Mouse (Mus musculus) adrenal gland, postnatal 14 days (tissue): ENCODE data around the gene Exosc2. TPM values are rescaled to one million over a fixed set of nuclear protein-coding genes. Genes with fewer than 3 reads are reported as not detected.

Experiments
- DNase-seq: peaks from one replicate; pipeline ENCODE4 v3.0.0; 2021; ENCODE audit warnings: mixed read lengths
- long read RNA-seq, 2 experiments: library from polyadenylated mRNA; stranded (forward); transcript quantifications; one replicate each; pipeline ENCODE4 v2.0.0; 2021
- total RNA-seq: library from RNA; stranded (reverse); gene quantifications from 2 replicates; pipeline ENCODE4 v1.2.3, GENCODE M21; 2021

Gene Exosc2
- 22.8 and 25.3 TPM in 2 replicates for total RNA-seq
- long read RNA-seq, experiment 1, transcript Exosc2-201 (9 exons, 1,686 nt), result major isoform, 23 of 26 reads
- long read RNA-seq, experiment 1, partial matches to known transcripts, result 2 of 26 reads
- long read RNA-seq, experiment 1, other reads (novel, unspliced or antisense), result 1 of 26 reads
- long read RNA-seq, experiment 2, transcript Exosc2-201 (9 exons, 1,686 nt), result major isoform, 20 of 26 reads
- long read RNA-seq, experiment 2, partial matches to known transcripts, result 3 of 26 reads
- long read RNA-seq, experiment 2, other reads (novel, unspliced or antisense), result 3 of 26 reads

- DNase-seq, result peak; percentile 94
Observed at GRCm38 (mm10) chr2:31670551-31671035, at the start of gene Exosc2. Gene Exosc2 (plus strand): TSS chr2:31670715.

- no peak for DNase-seq
Observed at GRCm38 (mm10) chr2:31633531-31633930, 37.0 kb upstream of the Exosc2 start.

GRCm38 (mm10) chr2:31635281-31636137 is 35.0 kb upstream of the Exosc2 start:
- no peak for DNase-seq

DNA sequence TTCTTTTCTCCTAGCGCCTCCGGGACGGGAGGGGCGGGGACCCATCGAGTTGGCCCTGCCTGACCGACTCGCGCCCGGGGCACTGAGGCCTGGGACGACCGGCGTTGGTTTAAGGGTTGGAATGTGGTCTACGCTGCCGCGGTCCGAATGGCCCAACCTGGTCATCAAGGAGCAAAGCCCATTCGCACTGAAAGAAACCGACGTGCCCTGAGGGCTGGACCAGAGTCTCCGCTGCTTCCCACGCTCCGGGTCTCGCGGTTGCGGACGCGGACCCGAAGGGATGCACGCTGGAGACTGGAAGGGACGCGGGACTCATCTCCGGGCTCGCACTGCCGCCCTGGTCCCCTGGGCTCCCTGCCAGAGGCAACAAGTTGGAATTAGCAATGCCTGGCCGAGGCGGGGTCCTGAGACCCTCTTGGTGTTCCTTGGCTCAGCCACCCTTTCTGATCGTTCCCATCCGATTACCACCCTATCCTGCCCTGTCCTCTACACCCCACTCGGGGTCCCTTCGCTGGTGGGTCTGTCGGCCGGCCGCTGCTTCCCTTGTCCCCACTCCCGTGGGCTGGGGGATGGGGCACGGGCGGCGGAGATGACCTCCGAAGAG is 34.3 kb upstream of the Exosc2 start:
- DNase-seq, result no peak

DNA sequence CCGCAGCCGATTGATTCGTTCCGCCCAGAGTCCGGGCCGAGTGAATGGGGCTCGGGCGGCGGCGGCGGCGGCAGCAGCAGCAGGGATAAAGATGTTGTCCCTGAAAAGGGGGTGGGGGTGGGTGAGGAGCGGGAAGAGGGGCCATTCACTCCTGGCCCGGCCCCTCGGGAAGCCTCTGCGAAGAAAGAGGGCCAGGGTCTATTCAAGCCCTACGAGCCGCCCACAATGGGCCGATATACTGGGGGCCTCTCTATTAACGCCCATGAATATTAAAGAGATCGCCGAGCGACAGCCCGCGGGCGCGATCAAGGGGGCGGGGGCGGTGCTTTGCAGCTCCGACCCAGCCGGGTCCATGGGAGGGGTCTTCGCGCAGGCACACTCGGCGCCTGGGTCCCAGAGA is 33.8 kb upstream of the Exosc2 start:
- DNase-seq, result no peak

DNA sequence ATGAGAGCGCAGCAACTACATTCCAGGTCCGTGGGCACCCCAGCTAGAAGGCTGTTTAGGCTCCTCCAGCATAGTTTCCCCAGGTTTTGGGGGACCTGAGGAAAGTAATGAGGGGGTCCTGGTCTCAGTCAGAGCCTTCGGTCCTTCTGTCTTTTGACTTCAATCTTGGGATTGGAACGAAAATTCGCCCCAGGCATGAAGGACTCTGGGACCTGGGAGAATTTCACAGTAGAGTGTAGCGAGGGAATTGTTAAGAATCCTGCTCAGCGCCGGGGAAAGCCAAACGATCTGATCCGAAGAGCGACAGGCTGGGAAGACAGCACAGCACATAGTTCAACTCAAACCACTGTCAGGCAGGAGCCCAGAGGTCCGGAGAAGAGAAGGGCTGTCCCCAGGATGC is 33.2 kb upstream of the Exosc2 start:
- DNase-seq, result no peak

- peak; percentile 70 for DNase-seq
Observed at GRCm38 (mm10) chr2:31637807-31638206, 32.7 kb upstream of the Exosc2 start.

DNA sequence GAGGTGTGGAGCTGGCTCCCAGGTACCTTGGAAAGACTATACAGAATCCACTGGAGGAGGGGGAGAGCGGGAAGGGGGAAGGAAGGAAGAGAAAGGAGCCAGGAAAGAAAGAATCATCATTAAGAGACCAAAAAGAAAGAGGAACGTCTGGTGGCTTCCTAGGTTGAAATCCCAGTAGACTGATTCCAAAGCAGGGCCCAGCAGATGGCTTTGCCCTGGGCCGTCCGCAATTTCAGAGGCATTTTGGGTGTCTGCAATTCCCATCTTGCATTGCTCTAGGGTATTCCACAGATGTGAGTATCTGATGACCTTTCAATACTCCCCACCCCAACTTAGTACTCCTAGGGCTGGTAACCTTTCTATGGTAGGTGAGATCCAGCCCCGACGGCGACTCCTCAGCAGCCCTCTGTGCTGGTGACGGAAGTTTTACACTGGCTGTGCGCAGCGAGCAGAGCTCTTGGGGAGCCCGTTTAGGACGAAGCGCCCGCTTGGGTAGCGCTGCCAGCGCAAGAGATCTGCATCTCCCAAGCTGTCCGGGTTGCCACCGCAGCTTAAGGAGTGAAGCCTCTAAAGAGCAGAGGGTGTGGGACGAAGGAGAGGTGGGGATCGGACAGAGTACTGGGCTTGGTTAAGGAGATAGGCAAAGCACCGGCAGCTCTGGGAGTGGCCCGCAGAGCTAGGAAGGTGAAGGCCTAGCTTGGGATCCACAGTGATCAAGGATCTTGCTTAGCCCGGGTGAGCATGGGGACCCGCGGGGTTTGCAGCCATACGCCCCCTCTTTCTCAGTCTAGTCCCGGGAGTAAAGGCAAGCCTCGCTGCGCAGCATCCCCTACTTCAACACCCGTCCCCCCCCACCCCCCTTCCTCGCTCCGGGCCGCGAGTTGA is 31.7 kb upstream of the Exosc2 start:
- DNase-seq, result no peak

GRCm38 (mm10) chr2:31639466-31639760 is 31.1 kb upstream of the Exosc2 start:
- no peak for DNase-seq

GRCm38 (mm10) chr2:31639901-31640608 is 30.5 kb upstream of the Exosc2 start, which contains the start of gene Prdm12:
Gene Prdm12 (plus strand): TSS chr2:31640037.
- DNase-seq, result no peak

DNA sequence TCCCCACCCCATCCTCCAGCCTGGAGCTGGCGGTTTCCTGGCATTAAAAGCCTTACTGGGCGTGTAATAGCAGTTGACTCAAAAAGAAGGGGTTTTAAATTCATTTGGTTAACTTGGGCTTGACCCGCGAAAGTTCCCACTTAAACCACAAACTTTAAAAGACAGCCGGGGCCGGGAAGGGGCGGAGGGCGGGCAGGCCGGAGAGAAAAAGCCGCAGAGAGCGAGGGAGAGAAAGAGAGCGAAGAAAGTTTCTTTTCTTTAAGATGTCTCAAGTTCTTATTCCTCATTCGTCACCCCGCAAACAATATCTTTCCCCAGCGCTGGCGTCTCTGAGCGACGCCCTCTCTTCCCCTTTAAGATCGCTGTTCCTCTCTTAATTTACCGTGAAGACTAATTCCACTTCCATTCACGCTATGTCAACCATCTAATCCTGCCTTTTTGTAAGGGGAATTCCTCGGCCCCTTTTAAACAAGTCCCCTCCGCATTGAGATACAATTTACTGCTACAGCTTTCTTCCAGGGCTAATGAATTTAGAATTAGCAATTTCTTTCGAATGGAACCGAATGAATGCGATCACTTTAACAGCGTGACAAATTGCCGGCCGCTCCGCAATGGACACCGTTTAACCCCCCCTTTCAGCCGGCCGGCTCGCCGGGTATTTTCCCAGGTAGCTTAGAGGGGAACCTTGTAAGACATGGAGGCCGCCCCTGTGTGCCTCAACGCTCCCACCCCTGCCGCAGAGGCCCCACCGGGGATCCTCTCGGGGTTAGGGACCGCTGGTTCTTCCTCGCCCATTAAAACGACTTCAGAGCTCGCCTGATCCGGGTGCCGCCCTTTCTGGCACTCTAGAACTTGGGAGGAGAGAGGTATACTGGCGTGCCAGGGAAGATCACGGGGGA is 29.7 kb upstream of the Exosc2 start:
- no peak for DNase-seq

GRCm38 (mm10) chr2:31641508-31641830 is 29.0 kb upstream of the Exosc2 start:
- DNase-seq, result peak; percentile 36

- no peak for DNase-seq
Observed at GRCm38 (mm10) chr2:31641929-31642328, 28.6 kb upstream of the Exosc2 start.

- DNase-seq, result peak; percentile 38
Observed at GRCm38 (mm10) chr2:31653971-31654853, 16.3 kb upstream of the Exosc2 start.

DNA sequence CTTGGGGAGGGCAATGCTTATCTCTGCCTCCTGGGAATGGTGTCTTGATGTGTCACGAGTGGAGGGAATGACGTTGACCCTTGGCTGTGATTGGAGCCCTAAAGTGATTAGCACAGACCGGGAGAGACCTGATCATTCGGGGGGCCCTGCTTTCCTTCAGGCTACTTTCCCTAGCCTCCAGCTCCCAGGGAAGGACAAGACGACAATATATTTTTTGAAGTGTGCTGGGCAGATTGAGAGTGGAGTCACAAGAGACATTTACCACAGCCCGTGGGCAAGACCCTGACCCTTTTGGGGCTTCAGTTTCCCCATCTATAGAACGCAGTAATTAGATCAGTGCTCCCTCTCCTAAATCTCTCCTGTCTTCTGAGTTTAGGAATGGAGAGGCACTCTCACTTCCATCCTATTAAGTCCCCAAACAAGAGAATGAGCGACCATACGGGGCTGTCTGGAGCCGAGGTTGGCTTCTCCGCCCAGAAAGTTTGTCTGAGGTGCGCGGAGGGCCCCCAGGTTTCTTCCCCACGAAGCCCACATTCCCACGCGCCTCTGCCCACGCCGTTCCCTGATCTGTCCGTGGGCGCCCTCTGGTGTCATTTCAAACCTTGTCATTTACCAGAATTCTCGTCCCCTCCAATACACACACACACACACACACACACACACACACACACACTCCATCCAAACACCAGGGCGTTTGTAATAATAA is 15.5 kb upstream of the Exosc2 start:
- DNase-seq, result peak; percentile 70

GRCm38 (mm10) chr2:31656374-31656773 is 14.1 kb upstream of the Exosc2 start:
- no peak for DNase-seq

GRCm38 (mm10) chr2:31662939-31663803 is 7.3 kb upstream of the Exosc2 start:
- DNase-seq, result no peak

- DNase-seq, result no peak
Observed at GRCm38 (mm10) chr2:31663804-31664180, 6.7 kb upstream of the Exosc2 start.
